Mouse (Mus musculus) MEL (cell line): ENCODE results near the gene Nfe2. TPM values are rescaled to one million over a fixed set of nuclear protein-coding genes. Genes with fewer than 3 reads are reported as not detected.

Experiments used
- DNase-seq: peaks from one replicate; pipeline ENCODE4 v3.0.0; 2011; ENCODE audit warnings: low read depth, low spot score
- H3K27ac ChIP-seq: 2 replicates; pipeline ENCODE4 v1.5.1; 2012; ENCODE audit warnings: low read depth, mild to moderate bottlenecking, control low read depth, low read length, moderate library complexity; ENCODE audit not compliant: control insufficient read depth
- H3K27me3 ChIP-seq, 2 experiments: fragments of 150-350 bp in 1 of 2; sonication (generic) in 1 of 2; 2 replicates each; pipeline ENCODE4 v1.6.1; 2012; ENCODE audit warnings: low read length in 2 of 2, mild to moderate bottlenecking in 2 of 2, improper control_type of control experiment in 1 of 2, moderate library complexity in 1 of 2; ENCODE audit not compliant: insufficient read depth in 2 of 2, control insufficient read depth in 1 of 2
- H3K36me3 ChIP-seq, 2 experiments: 2 replicates each; pipeline ENCODE4 v1.6.1; 2012 to 2014; ENCODE audit warnings: low read length in 2 of 2, improper control_type of control experiment in 1 of 2, inconsistent platforms in 1 of 2, mild to moderate bottlenecking in 1 of 2; ENCODE audit not compliant: insufficient read depth in 2 of 2, control insufficient read depth in 1 of 2
- H3K4me1 ChIP-seq, 2 experiments: fragments of 150-350 bp in 1 of 2; sonication (generic) in 1 of 2; 2 replicates each; pipeline ENCODE4 v1.6.1; 2012; ENCODE audit warnings: low read length in 2 of 2, improper control_type of control experiment in 1 of 2, mild to moderate bottlenecking in 1 of 2; ENCODE audit not compliant: insufficient read depth in 2 of 2, control insufficient read depth in 1 of 2
- H3K4me3 ChIP-seq, 2 experiments: fragments of 150-350 bp in 1 of 2; sonication (generic) in 1 of 2; 2 replicates each; pipeline ENCODE4 v1.5.1; 2012; ENCODE audit warnings: low read depth in 2 of 2, low read length in 2 of 2, mild to moderate bottlenecking in 2 of 2, moderate library complexity in 2 of 2, control low read depth in 1 of 2, improper control_type of control experiment in 1 of 2; ENCODE audit not compliant: control insufficient read depth in 1 of 2, insufficient read depth in 1 of 2
- H3K79me2 ChIP-seq: 2 replicates; pipeline ENCODE4 v1.6.1; 2012; ENCODE audit warnings: mild to moderate bottlenecking, low read length, moderate library complexity; ENCODE audit not compliant: control insufficient read depth, poor library complexity, insufficient read depth
- H3K9ac ChIP-seq: 2 replicates; pipeline ENCODE4 v1.6.1; 2012; ENCODE audit warnings: low read depth, mild to moderate bottlenecking, control low read depth, low read length, moderate library complexity; ENCODE audit not compliant: control insufficient read depth, poor library complexity, severe bottlenecking
- H3K9me3 ChIP-seq: fragments of 150-350 bp; sonication (generic); replicated peaks from 2 replicates; pipeline ENCODE4 v1.6.1; 2012; ENCODE audit warnings: mild to moderate bottlenecking, low read length, improper control_type of control experiment, moderate library complexity; ENCODE audit not compliant: insufficient read depth
- BHLHE40 ChIP-seq: IDR thresholded peaks from 2 replicates; pipeline ENCODE4 v1.6.1; 2012; ENCODE audit warnings: low read depth, mild to moderate bottlenecking, inconsistent platforms, low read length, improper control_type of control experiment, borderline replicate concordance
- CHD1 ChIP-seq: IDR thresholded peaks from 2 replicates; pipeline ENCODE4 v1.6.1; 2012; ENCODE audit warnings: low read depth, mild to moderate bottlenecking, inconsistent platforms, low read length, improper control_type of control experiment
- CHD2 ChIP-seq: IDR thresholded peaks from 2 replicates; pipeline ENCODE4 v1.6.1; 2011; ENCODE audit warnings: low read length, improper control_type of control experiment
- CTCF ChIP-seq, 3 experiments: IDR thresholded peaks in 2 of 3; conservative IDR thresholded peaks in 1 of 3; 2 replicates each; pipeline ENCODE4 v1.5.1; 2011 to 2012; ENCODE audit warnings: low read length in 3 of 3, low read depth in 2 of 3, mild to moderate bottlenecking in 2 of 3, improper control_type of control experiment in 1 of 3, inconsistent platforms in 1 of 3, mixed read lengths in 1 of 3, moderate library complexity in 1 of 3; ENCODE audit not compliant: control insufficient read depth in 1 of 3, insufficient read depth in 1 of 3, poor library complexity in 1 of 3, severe bottlenecking in 1 of 3
- E2F4 ChIP-seq: IDR thresholded peaks from 2 replicates; pipeline ENCODE4 v1.6.1; 2011; ENCODE audit warnings: low read depth, low read length, improper control_type of control experiment, borderline replicate concordance
- EP300 ChIP-seq, 2 experiments: IDR thresholded peaks; 2 replicates each; pipeline ENCODE4 v1.6.1; 2011; ENCODE audit warnings: improper control_type of control experiment in 2 of 2, low read length in 2 of 2, low read depth in 1 of 2, mild to moderate bottlenecking in 1 of 2
- JUND ChIP-seq: IDR thresholded peaks from 2 replicates; pipeline ENCODE4 v1.6.1; 2011; ENCODE audit warnings: low read depth, mild to moderate bottlenecking, improper control_type of control experiment, low read length
- KAT2A ChIP-seq: conservative IDR thresholded peaks from 2 replicates; pipeline ENCODE4 v1.6.1; 2012; ENCODE audit warnings: low read depth, low read length, improper control_type of control experiment, inconsistent platforms
- MAFK ChIP-seq: IDR thresholded peaks from 2 replicates; pipeline ENCODE4 v1.6.1; 2011; ENCODE audit warnings: low read depth, mild to moderate bottlenecking, low read length, improper control_type of control experiment, borderline replicate concordance
- MAX ChIP-seq: IDR thresholded peaks from 2 replicates; pipeline ENCODE4 v1.6.1; 2011; ENCODE audit warnings: low read length, improper control_type of control experiment
- MXI1 ChIP-seq: IDR thresholded peaks from 2 replicates; pipeline ENCODE4 v1.6.1; 2011; ENCODE audit warnings: mild to moderate bottlenecking, low read depth, low read length, improper control_type of control experiment
- MYC ChIP-seq: IDR thresholded peaks from 2 replicates; pipeline ENCODE4 v1.6.1; 2011; ENCODE audit warnings: low read depth, mild to moderate bottlenecking, low read length, improper control_type of control experiment, moderate library complexity
- NELFE ChIP-seq: IDR thresholded peaks from 2 replicates; pipeline ENCODE4 v1.6.1; 2011; ENCODE audit warnings: low read depth, low read length, improper control_type of control experiment
- NRF1 ChIP-seq: IDR thresholded peaks from 2 replicates; pipeline ENCODE4 v1.6.1; 2014; ENCODE audit warnings: low read depth, mild to moderate bottlenecking, inconsistent platforms, low read length, improper control_type of control experiment, moderate library complexity; ENCODE audit not compliant: poor library complexity, insufficient read depth, severe bottlenecking
- POLR2A ChIP-seq, 2 experiments: IDR thresholded peaks; 2 replicates each; pipeline ENCODE4 v1.6.1; 2011 to 2012; ENCODE audit warnings: low read length in 2 of 2, mild to moderate bottlenecking in 2 of 2, control low read depth in 1 of 2, improper control_type of control experiment in 1 of 2, low read depth in 1 of 2, moderate library complexity in 1 of 2; ENCODE audit not compliant: control insufficient read depth in 1 of 2, insufficient read depth in 1 of 2, poor library complexity in 1 of 2
- POLR2AphosphoS2 ChIP-seq: IDR thresholded peaks from 2 replicates; pipeline ENCODE4 v1.6.1; 2011; ENCODE audit warnings: low read length, improper control_type of control experiment
- RCOR1 ChIP-seq: IDR thresholded peaks from 2 replicates; pipeline ENCODE4 v1.6.1; 2012; ENCODE audit warnings: low read depth, mild to moderate bottlenecking, inconsistent platforms, low read length, improper control_type of control experiment
- SIN3A ChIP-seq: IDR thresholded peaks from 2 replicates; pipeline ENCODE4 v1.6.1; 2012; ENCODE audit warnings: low read length, improper control_type of control experiment, inconsistent platforms
- SMC3 ChIP-seq: IDR thresholded peaks from 2 replicates; pipeline ENCODE4 v1.6.1; 2011; ENCODE audit warnings: low read depth, low read length, improper control_type of control experiment
- TAL1 ChIP-seq: IDR thresholded peaks from 2 replicates; pipeline ENCODE4 v1.6.1; 2012; ENCODE audit warnings: mild to moderate bottlenecking, inconsistent platforms, low read length, moderate library complexity, mixed read lengths
- TBP ChIP-seq: IDR thresholded peaks from 2 replicates; pipeline ENCODE4 v1.8.0; 2011; ENCODE audit warnings: low read depth, low read length, improper control_type of control experiment
- UBTF ChIP-seq: IDR thresholded peaks from 2 replicates; pipeline ENCODE4 v1.6.1; 2012; ENCODE audit warnings: low read depth, mild to moderate bottlenecking, inconsistent platforms, low read length, improper control_type of control experiment, moderate library complexity, borderline replicate concordance; ENCODE audit not compliant: insufficient read depth
- ZC3H11A ChIP-seq: IDR thresholded peaks from 2 replicates; pipeline ENCODE4 v1.6.1; 2012; ENCODE audit warnings: low read depth, mild to moderate bottlenecking, inconsistent platforms, low read length, improper control_type of control experiment
- ZMIZ1 ChIP-seq: IDR thresholded peaks from 2 replicates; pipeline ENCODE4 v1.6.1; 2012; ENCODE audit warnings: low read depth, mild to moderate bottlenecking, inconsistent platforms, low read length, improper control_type of control experiment, moderate library complexity
- polyA plus RNA-seq, 2 experiments: library from polyadenylated mRNA; stranded (reverse) in 1 of 2; unstranded in 1 of 2; fragments of >175 nt in 1 of 2; fragments of >200 nt in 1 of 2; gene quantifications; 2 replicates each; pipeline versions ENCODE4 v1.2.1 to v1.2.4; 2012; ENCODE audit warnings: low replicate concordance in 2 of 2, low read depth in 1 of 2; ENCODE audit not compliant: insufficient read length in 2 of 2, insufficient read depth in 1 of 2, missing spikeins in 1 of 2
- total RNA-seq: library from RNA; depleted of rRNA; stranded (reverse); fragments of 300-350 nt; gene quantifications from 2 replicates; pipeline ENCODE4 v1.2.3, GENCODE M21; 2012

The Nfe2 gene
- total and polyA plus RNA-seq, 3 experiments: 74.6 to 103 TPM; not detected in 1

GRCm38 (mm10) chr15:103239685-103240159 is 18.5 kb downstream of the Nfe2 start, which contains the start of gene Cbx5 (continued):
- TF ChIP-seq MXI1: peak; percentile 84
- TF ChIP-seq CTCF (IDR thresholded peaks at IDR 0.05 in 2 of 3, conservative IDR thresholded peaks at IDR 0.05 in 1 of 3; ENCODE audit: control insufficient read depth in 1 of 3, insufficient read depth in 1 of 3, low read depth in 2 of 3, low read length in 3 of 3, poor library complexity in 1 of 3, severe bottlenecking in 1 of 3): no peak
- no peak for TF ChIP-seq CHD2
- no peak; the same call in none of the 2 replicates for TF ChIP-seq POLR2AphosphoS2
- peak; percentile 73; the same call in 1 of the 2 replicates for TF ChIP-seq MYC
- TF ChIP-seq TAL1: no peak
- peak; percentile 92 for TF ChIP-seq NRF1
- TF ChIP-seq BHLHE40: no peak
- TF ChIP-seq E2F4: peak; percentile 34; the same call in 1 of the 2 replicates
- peak; percentile 63; the same call in 1 of the 2 replicates for TF ChIP-seq NELFE
- no peak for TF ChIP-seq TBP
- no peak for TF ChIP-seq KAT2A

- H3K27ac ChIP-seq: peak overlapping the region; percentile 99
- no peaks in the 10 kb centered on the region for H3K27me3 ChIP-seq
- peak overlapping the region; percentile 100 for H3K9ac ChIP-seq
- H3K79me2 ChIP-seq: peaks cover 74% of the 10 kb centered on the region
- peak overlapping the region; percentile 79 to 98 for H3K4me3 ChIP-seq
- peaks cover 0 to 17% of the 10 kb centered on the region in 2 experiments; a peak in 3 of 4 replicates for H3K36me3 ChIP-seq
- no peaks in the 10 kb centered on the region for H3K9me3 ChIP-seq
- 0 out of 4 replicates have a peak, but pooled peaks cover 0 to 2% of the 10 kb centered on the region in 2 experiments for H3K4me1 ChIP-seq
- TF ChIP-seq UBTF (no peak), NELFE (peak; percentile 4; the same call in 1 of the 2 replicates), ZC3H11A (no peak), EP300 (IDR thresholded peaks at IDR 0.05; ENCODE audit: low read depth in 1 of 2, low read length in 2 of 2) (no peak), E2F4 (peak; percentile 58), SIN3A (peak; percentile 62), MXI1 (peak; percentile 20; the same call in 1 of the 2 replicates), CHD1 (peak; percentile 94; the same call in 1 of the 2 replicates)
- peak; percentile 94 for DNase-seq
These were observed 19.0 kb downstream of the Nfe2 start for GRCm38 (mm10) chr15:103239130-103239684.

- Histone ChIP-seq H3K27me3 (no peaks in the 10 kb centered on the region), H3K4me3 (peak overlapping the region in 1 of 2 experiments; percentile 23; a peak in 1 of 4 replicates), H3K27ac (no peak overlapping the region)
These were observed 20.9 kb downstream of the Nfe2 start for GRCm38 (mm10) chr15:103237295-103237694.

More at GRCm38 (mm10) chr15:103237295-103237694, 20.9 kb downstream of the Nfe2 start:
- no peak for DNase-seq
- Histone ChIP-seq H3K9me3 (no peaks in the 10 kb centered on the region), H3K36me3 (peaks cover 0 to 17% of the 10 kb centered on the region in 2 experiments; a peak in 2 of 4 replicates), H3K79me2 (peaks cover 64% of the 10 kb centered on the region), H3K9ac (peak overlapping the region; percentile 41), H3K4me1 (0 out of 4 replicates have a peak, but pooled peaks cover 0 to 2% of the 10 kb centered on the region in 2 experiments)
- no peak for TF ChIP-seq BHLHE40
- TF ChIP-seq MAX: no peak
- no peak for TF ChIP-seq SMC3
- TF ChIP-seq RCOR1: no peak
- TF ChIP-seq ZMIZ1: no peak
- TF ChIP-seq JUND: no peak
- no peak for TF ChIP-seq POLR2A (IDR thresholded peaks at IDR 0.05; ENCODE audit: control insufficient read depth in 1 of 2, insufficient read depth in 1 of 2, low read depth in 1 of 2, low read length in 2 of 2, poor library complexity in 1 of 2)
- no peak for TF ChIP-seq NRF1
- no peak for TF ChIP-seq POLR2AphosphoS2
- TF ChIP-seq ZC3H11A: no peak
- TF ChIP-seq MAFK: no peak
- TF ChIP-seq TBP: no peak
